Mouse (Mus musculus) left cerebral cortex, postnatal 4 days (tissue): ENCODE data around the gene Sowahc. TPM values are rescaled to one million over a fixed set of nuclear protein-coding genes. Genes with fewer than 3 reads are reported as not detected.
A peak's percentile ranks its signal among the peaks of the same experiment; 100 is the strongest.

Source experiments
- DNase-seq: peaks from one replicate; pipeline ENCODE4 v3.0.0-alpha.2; 2022
- intact Hi-C: fragments of 180-260 bp; cut with DNase I; formaldehyde crosslinking; loops from one replicate; pipeline ENCODE4 v1.15.1; 2025
- total RNA-seq, 2 experiments: library from RNA; stranded (reverse); gene quantifications; 2 replicates each; pipeline ENCODE4 v1.2.3; 2021

The Sowahc gene
- 10 to 100 TPM; 15.0 to 17.7 TPM for total RNA-seq

GRCm38 (mm10) chr10:59221473-59222270 is at the start of gene Sowahc, which contains the start of gene Sept10:
Gene Sowahc, plus strand, starts transcription at chr10:59221953.
Gene Sept10, minus strand, starts transcription at chr10:59221847.
- peak; percentile 98 for DNase-seq
- intact Hi-C loops = loop anchor here (10.0 kb wide), 1 partner anchor 63 kb away; no protein-coding TSS in a partner anchor

GRCm38 (mm10) chr10:59172539-59172938 is 49.2 kb upstream of the Sowahc start:
- DNase-seq = no peak
- intact Hi-C loops = loop anchor here (10.0 kb wide), 1 partner anchor 692 kb away; no protein-coding TSS in a partner anchor

GRCm38 (mm10) chr10:59179620-59180019 is 42.1 kb upstream of the Sowahc start:
- intact Hi-C loops = loop anchor here (5.0 to 10.0 kb wide), 2 partner anchors 108 to 685 kb away; no protein-coding TSS in a partner anchor
- no peak for DNase-seq

GRCm38 (mm10) chr10:59182306-59182705 is 39.4 kb upstream of the Sowahc start:
- no peak for DNase-seq
- intact Hi-C loops = loop anchor here (5.0 kb wide), 1 partner anchor 105 kb away; no protein-coding TSS in a partner anchor

- peak; percentile 71 for DNase-seq
- intact Hi-C loops = no loop called here
These were observed 26.9 kb upstream of the Sowahc start for GRCm38 (mm10) chr10:59194891-59195290.

GRCm38 (mm10) chr10:59196763-59197162 is 25.0 kb upstream of the Sowahc start:
- no peak for DNase-seq
- intact Hi-C loops = no loop called here

- intact Hi-C loops = no loop called here
- no peak for DNase-seq
These were observed 21.7 kb upstream of the Sowahc start for GRCm38 (mm10) chr10:59200011-59200410.

GRCm38 (mm10) chr10:59220824-59221472 is 805 bp upstream of the Sowahc start:
- intact Hi-C loops = loop anchor here (10.0 kb wide), 1 partner anchor 64 kb away; no protein-coding TSS in a partner anchor
- DNase-seq = no peak

GRCm38 (mm10) chr10:59222271-59223101 is 733 bp downstream of the Sowahc start:
- intact Hi-C loops = loop anchor here (10.0 kb wide), 1 partner anchor 62 kb away; no protein-coding TSS in a partner anchor
- peak; percentile 56 for DNase-seq

- no peak for DNase-seq
- intact Hi-C loops = loop anchor here (10.0 kb wide), 1 partner anchor 62 kb away; no protein-coding TSS in a partner anchor
These were observed 1.5 kb downstream of the Sowahc start for GRCm38 (mm10) chr10:59223301-59223700.

- intact Hi-C loops = loop anchor here (10.0 kb wide), 1 partner anchor 61 kb away; no protein-coding TSS in a partner anchor
These were observed 2.1 kb downstream of the Sowahc start for GRCm38 (mm10) chr10:59223890-59224289.

GRCm38 (mm10) chr10:59225137-59225536 is 3.4 kb downstream of the Sowahc start:
- DNase-seq = no peak
- intact Hi-C loops = loop anchor here (10.0 kb wide), 1 partner anchor 60 kb away; no protein-coding TSS in a partner anchor

More at GRCm38 (mm10) chr10:59223890-59224289, 2.1 kb downstream of the Sowahc start:
- no peak for DNase-seq

GRCm38 (mm10) chr10:59229205-59229820 is 7.6 kb downstream of the Sowahc start:
- no peak for DNase-seq
- intact Hi-C loops = loop anchor here (10.0 kb wide), 1 partner anchor 55 kb away; no protein-coding TSS in a partner anchor

- DNase-seq = no peak
- intact Hi-C loops = no loop called here
These were observed 13.5 kb downstream of the Sowahc start for GRCm38 (mm10) chr10:59235227-59235626.

- no peak for DNase-seq
- intact Hi-C loops = no loop called here
These were observed 14.1 kb downstream of the Sowahc start for GRCm38 (mm10) chr10:59235847-59236246.

- intact Hi-C loops = no loop called here
- DNase-seq = no peak
These were observed 14.7 kb downstream of the Sowahc start for GRCm38 (mm10) chr10:59236486-59236885.

- intact Hi-C loops = no loop called here
These were observed 16.0 kb downstream of the Sowahc start for GRCm38 (mm10) chr10:59237757-59238156.

GRCm38 (mm10) chr10:59241141-59241541 is 19.4 kb downstream of the Sowahc start:
- intact Hi-C loops = no loop called here
- no peak for DNase-seq

More at GRCm38 (mm10) chr10:59237757-59238156, 16.0 kb downstream of the Sowahc start:
- DNase-seq = no peak

GRCm38 (mm10) chr10:59249531-59249930 is 27.8 kb downstream of the Sowahc start:
- intact Hi-C loops = no loop called here
- no peak for DNase-seq

GRCm38 (mm10) chr10:59250679-59251078 is 28.9 kb downstream of the Sowahc start:
- no peak for DNase-seq
- intact Hi-C loops = no loop called here
